Mouse (Mus musculus): ENCODE data around the gene Nr4a1.

DNA sequence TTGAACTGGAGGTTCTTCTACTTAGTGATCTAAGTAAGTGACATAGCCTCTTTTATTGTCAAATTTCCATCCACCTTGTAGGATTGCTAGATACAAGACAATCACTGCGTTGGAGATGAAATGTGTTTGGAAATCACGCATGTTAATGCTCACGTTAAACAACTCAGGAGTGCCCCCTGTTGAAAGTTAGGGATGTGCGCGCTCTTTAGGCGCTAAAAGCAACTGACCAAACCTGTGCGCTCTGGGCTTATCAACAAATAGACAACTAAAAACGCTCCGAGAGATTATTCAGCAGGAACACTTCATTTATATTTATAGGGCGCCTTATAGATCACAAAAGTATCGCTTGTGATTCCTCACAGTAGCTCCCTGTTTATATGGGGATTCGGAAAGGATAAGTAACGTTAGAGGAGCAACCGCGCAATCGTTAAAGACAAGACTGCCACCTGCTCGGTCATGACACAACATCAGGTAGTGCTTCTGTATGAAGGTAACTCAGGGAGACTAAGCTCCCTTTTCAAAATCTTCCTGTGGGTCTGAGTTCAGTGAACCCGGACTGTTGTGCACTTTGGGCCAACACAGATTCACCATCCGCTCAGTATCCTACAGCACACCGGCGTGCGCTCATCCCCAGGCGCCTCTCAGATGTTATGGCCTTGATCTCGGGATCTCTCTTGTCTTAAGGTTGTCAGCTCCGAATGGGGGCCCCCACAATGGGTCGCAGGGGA is 29.3 kb downstream of the Nr4a1 start:
- peak; percentile 62 for TF ChIP-seq CTCF (IDR thresholded peaks at IDR 0.05; ENCODE audit: low read depth)
- TF ChIP-seq EP300 (IDR thresholded peaks at IDR 0.05; ENCODE audit: low read depth) = no peak
